Mouse (Mus musculus) midbrain, embryonic 10.5 days (tissue): ENCODE results near the gene Laptm5. TPM values are rescaled to one million over a fixed set of nuclear protein-coding genes. Genes with fewer than 3 reads are reported as not detected.

Experiments used
- DNase-seq: peaks from one replicate; pipeline ENCODE4 v3.0.0-alpha.2; 2017; ENCODE audit warnings: low spot score
- H3K27ac ChIP-seq: fragments of 300-500 bp; sonication (generic); replicated peaks from 2 replicates; pipeline ENCODE4 v1.5.1; 2016; ENCODE audit warnings: mild to moderate bottlenecking
- H3K27me3 ChIP-seq: fragments of 300-500 bp; sonication (generic); 2 replicates; pipeline ENCODE4 v1.6.1; 2016; ENCODE audit warnings: low read depth, mild to moderate bottlenecking; ENCODE audit not compliant: poor library complexity, severe bottlenecking
- H3K36me3 ChIP-seq: fragments of 300-500 bp; sonication (generic); 2 replicates; pipeline ENCODE4 v1.6.1; 2016; ENCODE audit warnings: mild to moderate bottlenecking, moderate library complexity
- H3K4me1 ChIP-seq: fragments of 300-500 bp; sonication (generic); 2 replicates; pipeline ENCODE4 v1.6.1; 2016
- H3K4me3 ChIP-seq: fragments of 300-500 bp; sonication (generic); 2 replicates; pipeline ENCODE4 v1.5.1; 2016; ENCODE audit warnings: mild to moderate bottlenecking, moderate library complexity
- H3K9me3 ChIP-seq: fragments of 300-500 bp; sonication (generic); replicated peaks from 2 replicates; pipeline ENCODE4 v1.6.1; 2016; ENCODE audit warnings: mild to moderate bottlenecking
- WGBS: fragments of 180-500 bp; shearing (Covaris S2); methylation state at CpG from one replicate; pipeline ENCODE4 v1.1.7; 2016; 5-methylcytosine and 5-hydroxymethylcytosine counted together
- polyA plus RNA-seq: library from polyadenylated mRNA; unstranded; fragments of >200 nt; fragmentation: Nextera tagmentation; extraction: Ambion mirVana; gene quantifications from 2 replicates; pipeline ENCODE4 v1.2.1, GENCODE M21; 2016

Laptm5 gene
- polyA plus RNA-seq, 1 experiment from 2014 or later = 16.7 TPM

DNA sequence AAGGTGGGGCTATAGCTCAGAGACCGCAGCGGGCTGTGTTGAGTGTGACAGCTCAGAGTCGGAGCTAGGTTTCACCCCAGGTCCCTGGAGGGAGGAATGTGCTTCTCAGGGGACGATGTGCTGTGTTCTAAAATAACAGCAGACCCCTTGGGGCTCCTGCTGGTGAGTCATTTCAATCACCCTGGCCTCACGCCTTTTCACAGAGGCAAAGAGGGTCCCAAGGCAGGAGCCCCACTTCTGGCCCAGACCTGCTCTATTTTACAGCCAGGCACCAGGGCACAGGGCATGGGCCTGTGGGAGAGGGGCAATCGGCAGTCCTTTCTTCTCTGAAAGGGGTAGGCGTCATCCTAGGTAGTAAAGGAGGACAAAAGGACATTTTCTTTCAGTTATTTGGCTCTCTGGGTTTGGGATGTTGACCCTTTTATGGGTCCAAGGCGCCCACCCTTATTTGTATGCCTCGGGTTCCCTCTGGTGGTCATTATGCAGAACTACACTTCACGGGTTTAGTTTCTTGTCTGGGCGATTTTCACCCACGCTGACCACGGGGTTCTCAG lies 34.2 kb downstream of the Laptm5 start:
- Histone ChIP-seq H3K9me3 (no peaks in the 10 kb centered on the region), H3K27ac (peak overlapping the region; percentile 61), H3K4me3 (no peak overlapping the region), H3K36me3 (no peaks in the 10 kb centered on the region), H3K27me3 (peaks cover 22% of the 10 kb centered on the region), H3K4me1 (peaks cover 9% of the 10 kb centered on the region)
- 25% methylated on average over 13 of the region's 13 CpGs for WGBS
- DNase-seq = peak; percentile 39

DNA sequence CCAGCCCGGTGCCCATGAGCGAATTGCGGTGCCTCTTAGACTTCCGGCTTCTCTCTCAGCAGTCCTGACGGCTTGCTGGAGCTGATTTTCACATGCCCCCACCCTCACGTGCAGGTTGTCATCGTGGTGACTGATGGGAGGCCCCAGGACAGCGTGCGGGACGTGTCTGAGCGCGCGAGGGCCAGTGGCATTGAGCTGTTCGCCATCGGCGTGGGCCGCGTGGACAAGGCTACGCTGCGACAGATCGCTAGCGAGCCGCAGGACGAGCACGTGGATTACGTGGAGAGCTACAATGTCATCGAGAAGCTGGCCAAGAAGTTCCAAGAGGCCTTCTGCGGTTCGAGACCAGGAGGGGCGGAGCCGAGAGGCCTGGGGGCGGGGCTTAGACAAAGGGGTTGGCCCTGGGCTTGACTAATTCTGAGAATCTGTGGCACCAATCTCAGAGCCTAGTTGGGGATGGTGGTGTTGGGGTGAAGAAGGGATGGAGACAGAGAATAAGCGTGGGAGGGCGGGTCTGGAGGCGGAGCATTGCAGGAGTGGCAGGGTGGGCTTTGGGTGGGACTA lies 37.0 kb downstream of the Laptm5 start:
- Histone ChIP-seq H3K9me3 (no peaks in the 10 kb centered on the region), H3K27me3 (peaks cover 12% of the 10 kb centered on the region), H3K4me1 (peaks cover 9% of the 10 kb centered on the region), H3K36me3 (no peaks in the 10 kb centered on the region), H3K27ac (no peak overlapping the region), H3K4me3 (no peak overlapping the region)
- 84% methylated on average over 35 of the region's 35 CpGs for WGBS
- no peak for DNase-seq

DNA sequence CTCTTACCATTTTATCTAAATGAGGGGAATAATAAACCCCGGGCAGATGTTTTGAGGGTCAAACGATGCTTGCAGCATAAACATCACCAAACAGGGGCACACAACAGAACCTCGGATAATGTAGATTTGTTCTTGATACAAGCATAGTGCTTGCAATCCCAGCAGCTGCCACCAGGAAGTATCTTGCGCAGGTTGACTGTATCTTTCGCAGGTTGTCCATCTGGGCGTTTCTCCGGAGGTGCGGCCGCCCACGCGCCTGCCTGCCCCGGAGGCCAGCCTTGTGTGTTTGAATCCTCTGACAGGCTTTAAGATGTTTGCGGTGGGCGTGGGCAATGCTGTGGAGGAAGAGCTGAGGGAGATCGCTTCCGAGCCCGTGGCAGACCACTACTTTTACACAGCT lies 39.6 kb downstream of the Laptm5 start:
- 52% methylated on average over 17 of the region's 17 CpGs for WGBS
- peak; percentile 24 for DNase-seq
- Histone ChIP-seq H3K4me1 (peaks cover 4% of the 10 kb centered on the region; the same call in 1 of the 2 replicates), H3K4me3 (no peak overlapping the region), H3K27me3 (peaks cover 3% of the 10 kb centered on the region; the same call in 1 of the 2 replicates), H3K9me3 (no peaks in the 10 kb centered on the region), H3K36me3 (no peaks in the 10 kb centered on the region), H3K27ac (no peak overlapping the region)

DNA sequence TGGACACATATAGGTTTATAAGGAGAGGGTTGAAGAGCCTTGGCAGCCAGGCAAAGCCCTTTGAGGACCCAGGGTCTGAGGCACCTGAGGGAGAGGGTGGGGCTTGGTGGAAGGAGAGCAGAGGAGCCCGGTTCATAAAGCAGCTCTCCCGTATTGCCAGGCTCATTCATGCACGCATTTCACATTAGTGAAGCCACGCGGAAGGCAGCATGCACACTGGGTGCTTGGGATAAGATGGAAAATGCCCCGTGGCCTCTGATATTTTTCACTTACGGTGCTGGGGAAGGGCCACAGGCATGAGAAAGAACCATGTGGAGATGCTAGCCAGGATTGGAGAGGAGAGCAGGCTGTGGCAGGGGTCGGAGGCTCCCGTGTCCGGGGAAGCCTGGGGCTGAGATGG lies 44.2 kb downstream of the Laptm5 start:
- H3K27me3 ChIP-seq = peaks cover 4% of the 10 kb centered on the region
- H3K4me3 ChIP-seq = no peak overlapping the region
- H3K36me3 ChIP-seq = no peaks in the 10 kb centered on the region
- H3K4me1 ChIP-seq = peaks cover 13% of the 10 kb centered on the region; the same call in 1 of the 2 replicates
- DNase-seq = no peak
- H3K27ac ChIP-seq = no peak overlapping the region
- 77% methylated on average over 10 of the region's 10 CpGs for WGBS
- no peaks in the 10 kb centered on the region for H3K9me3 ChIP-seq

DNA sequence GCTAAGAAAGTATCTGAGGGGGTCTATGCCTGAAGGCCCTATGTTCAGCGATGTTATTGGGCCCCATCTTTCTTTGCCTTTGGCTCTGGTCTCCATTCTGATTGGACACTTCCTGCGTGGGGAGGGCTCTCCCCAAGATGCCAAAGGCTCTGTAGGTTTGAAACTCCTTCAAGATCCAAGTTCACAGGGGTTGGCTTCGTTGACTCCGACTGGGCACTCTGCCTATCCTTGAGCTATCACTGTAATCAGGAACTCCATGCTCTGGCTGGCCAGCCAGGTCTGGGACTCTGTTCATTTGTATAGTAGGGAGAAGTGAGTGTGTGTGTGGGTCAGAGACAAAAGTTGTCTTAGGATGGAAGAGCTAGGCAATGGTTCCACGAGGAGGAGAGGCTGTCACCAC lies 45.9 kb downstream of the Laptm5 start:
- H3K27me3 ChIP-seq = peaks cover 4% of the 10 kb centered on the region; the same call in 1 of the 2 replicates
- DNase-seq = no peak
- peaks cover 13% of the 10 kb centered on the region; the same call in 1 of the 2 replicates for H3K4me1 ChIP-seq
- H3K9me3 ChIP-seq = no peaks in the 10 kb centered on the region
- 75% methylated on average over 5 of the region's 5 CpGs for WGBS
- no peak overlapping the region for H3K4me3 ChIP-seq
- no peaks in the 10 kb centered on the region for H3K36me3 ChIP-seq
- no peak overlapping the region for H3K27ac ChIP-seq

DNA sequence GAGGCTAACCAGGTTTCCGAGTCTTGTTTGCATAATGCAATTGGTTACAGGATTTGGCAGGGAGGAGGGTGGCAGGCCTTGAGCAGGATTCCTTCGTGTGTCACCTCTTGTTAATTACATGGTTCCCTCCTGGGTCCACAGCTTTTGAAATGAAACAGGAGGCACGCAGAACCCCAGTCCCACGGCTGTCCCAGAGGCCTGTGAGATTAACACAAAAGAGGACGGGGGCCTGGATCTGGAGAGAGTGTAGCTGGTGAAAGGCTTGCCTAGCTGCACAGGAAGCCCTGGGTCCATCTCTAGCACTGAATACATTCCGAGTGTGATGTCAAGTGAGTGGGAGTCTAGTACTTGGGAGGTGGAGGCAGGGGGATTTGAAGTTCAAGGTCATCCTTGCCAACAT lies 46.8 kb downstream of the Laptm5 start:
- Histone ChIP-seq H3K36me3 (no peaks in the 10 kb centered on the region), H3K4me1 (peaks cover 13% of the 10 kb centered on the region; the same call in 1 of the 2 replicates), H3K27me3 (peaks cover 4% of the 10 kb centered on the region; the same call in 1 of the 2 replicates), H3K27ac (no peak overlapping the region), H3K9me3 (no peaks in the 10 kb centered on the region), H3K4me3 (no peak overlapping the region)
- 65% methylated on average over 6 of the region's 6 CpGs for WGBS
- no peak for DNase-seq

DNA sequence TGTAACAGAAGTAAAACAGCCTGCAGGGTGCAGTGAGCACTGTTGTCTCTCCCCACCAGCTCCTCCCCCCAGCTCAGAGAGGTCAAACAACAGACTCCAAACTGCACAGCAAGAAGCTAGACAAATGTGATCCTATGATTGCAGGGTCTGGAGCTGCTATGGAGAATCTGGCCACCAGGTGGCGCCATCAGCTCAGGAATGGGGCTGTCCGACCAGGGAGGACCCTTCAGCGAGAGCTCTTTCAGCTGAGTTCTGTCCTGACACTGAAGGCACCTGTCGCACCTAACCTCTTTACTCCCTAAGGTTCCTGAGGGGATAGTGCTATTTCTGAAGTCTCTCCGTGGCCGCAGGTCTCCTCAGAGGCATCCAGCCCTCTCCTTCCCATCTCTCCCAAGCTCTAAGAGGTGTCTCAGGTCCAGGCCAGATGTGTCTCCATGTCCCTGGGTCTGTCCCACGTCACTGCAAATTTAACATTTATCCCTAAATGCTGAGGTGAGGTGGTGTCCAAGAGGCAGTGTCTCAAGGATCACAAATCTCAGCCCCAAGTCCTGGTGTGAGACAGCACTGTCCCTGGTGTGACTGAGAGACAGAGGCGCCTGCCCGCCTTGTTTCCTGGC lies 47.3 kb downstream of the Laptm5 start:
- no peaks in the 10 kb centered on the region for H3K9me3 ChIP-seq
- 35% methylated on average over 9 of the region's 9 CpGs for WGBS
- no peak overlapping the region for H3K27ac ChIP-seq
- DNase-seq = peak; percentile 87
- peaks cover 13% of the 10 kb centered on the region; the same call in 1 of the 2 replicates for H3K4me1 ChIP-seq
- peaks cover 4% of the 10 kb centered on the region; the same call in 1 of the 2 replicates for H3K27me3 ChIP-seq
- no peaks in the 10 kb centered on the region for H3K36me3 ChIP-seq
- H3K4me3 ChIP-seq = no peak overlapping the region

DNA sequence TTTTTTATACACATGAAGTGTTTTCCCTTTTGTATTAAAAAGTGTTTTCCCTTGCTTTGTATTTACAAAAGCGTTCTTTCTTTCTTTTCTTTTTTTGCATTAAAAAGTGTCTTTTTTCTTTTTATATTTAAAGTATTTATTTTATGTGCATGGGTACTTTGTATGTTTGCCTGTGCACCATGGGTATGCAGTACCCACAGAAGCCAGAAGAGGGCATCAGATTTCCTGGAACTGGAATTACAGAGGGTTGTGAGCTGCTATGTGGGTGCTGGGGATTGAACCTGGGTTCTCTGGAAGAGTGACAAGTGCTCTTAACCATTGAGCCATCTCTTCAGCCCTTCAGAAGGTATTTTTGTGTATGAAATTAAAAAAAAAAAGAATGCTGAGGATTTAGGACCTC lies 58.4 kb downstream of the Laptm5 start:
- 88% methylated on average over 1 of the region's 1 CpGs for WGBS
- Histone ChIP-seq H3K9me3 (peaks cover 19% of the 10 kb centered on the region; the same call in 1 of the 2 replicates), H3K36me3 (no peaks in the 10 kb centered on the region), H3K27ac (no peak overlapping the region), H3K4me3 (no peak overlapping the region), H3K4me1 (peaks cover 17% of the 10 kb centered on the region), H3K27me3 (no peaks in the 10 kb centered on the region)
- DNase-seq = no peak

DNA sequence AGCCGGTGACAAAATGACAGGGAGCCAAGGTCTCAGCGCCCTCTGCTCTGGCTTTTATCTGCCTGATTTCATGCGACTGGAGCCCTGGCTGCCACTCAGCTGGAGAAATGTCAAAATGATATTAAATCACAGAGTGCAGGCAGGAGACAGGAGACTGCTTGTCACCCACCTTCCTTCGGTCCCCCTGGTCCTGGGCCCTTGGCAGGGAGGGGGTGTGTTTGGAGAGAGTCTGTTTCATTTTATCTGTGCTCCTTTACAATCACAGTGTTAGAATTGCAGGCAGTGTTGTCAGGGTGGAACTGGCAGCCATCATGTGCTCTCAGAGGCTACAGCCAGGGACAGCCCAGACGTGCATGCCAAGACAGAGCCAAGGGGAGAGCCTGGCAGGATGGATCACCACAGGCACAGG lies 59.5 kb downstream of the Laptm5 start:
- no peak for DNase-seq
- Histone ChIP-seq H3K27me3 (no peaks in the 10 kb centered on the region), H3K9me3 (peaks cover 19% of the 10 kb centered on the region; the same call in 1 of the 2 replicates), H3K27ac (0 out of 2 replicates have a peak overlapping the region, but pooled peaks have one; percentile 38), H3K4me1 (peaks cover 9% of the 10 kb centered on the region), H3K4me3 (no peak overlapping the region), H3K36me3 (no peaks in the 10 kb centered on the region)
- 91% methylated on average over 5 of the region's 5 CpGs for WGBS

DNA sequence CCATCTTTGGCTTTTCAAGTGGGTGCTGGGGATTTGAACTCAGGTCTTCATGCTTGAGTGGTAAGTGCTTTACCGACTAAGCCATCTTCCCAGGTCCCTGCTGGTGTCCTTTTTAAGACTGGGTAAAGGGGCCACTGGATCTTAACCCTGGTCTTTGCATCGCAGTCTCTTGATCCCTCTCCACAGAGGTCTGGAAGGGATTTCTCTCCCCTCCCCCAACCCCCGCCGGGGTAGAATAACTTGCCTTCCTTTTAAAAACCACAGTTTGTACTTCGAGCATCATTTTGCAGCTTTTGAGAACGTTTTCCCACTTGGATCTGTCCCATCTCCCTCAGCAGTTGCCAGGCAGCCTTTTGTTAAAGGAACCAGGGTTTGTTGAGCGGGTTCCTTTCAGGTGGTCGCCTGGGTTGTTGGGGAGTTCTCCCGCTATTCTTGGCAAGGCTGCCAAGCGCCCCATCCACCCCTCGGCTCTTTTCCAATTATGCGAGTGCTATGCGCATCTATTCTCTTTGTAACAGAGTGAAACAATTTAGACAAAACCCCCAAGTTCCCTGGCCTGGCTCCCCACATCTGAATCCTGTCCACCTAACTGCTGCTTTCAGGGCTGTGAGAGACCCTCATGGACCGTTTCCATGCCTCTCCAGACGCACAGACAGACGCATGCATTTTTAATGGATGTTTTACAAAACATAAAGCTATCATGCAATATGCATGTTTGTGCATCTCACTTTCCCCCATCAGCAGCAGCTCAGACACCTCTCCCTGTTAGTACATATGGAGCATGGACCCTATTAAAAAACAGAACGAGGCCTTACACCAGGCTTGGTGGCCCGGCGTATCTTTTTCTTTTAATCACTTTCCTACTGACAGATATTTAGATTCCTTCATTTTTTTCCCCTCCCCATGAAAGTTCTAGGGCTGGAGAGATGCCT lies 60.7 kb downstream of the Laptm5 start:
- Histone ChIP-seq H3K27ac (no peak overlapping the region), H3K36me3 (no peaks in the 10 kb centered on the region), H3K27me3 (peaks cover 4% of the 10 kb centered on the region; the same call in 1 of the 2 replicates), H3K4me3 (no peak overlapping the region), H3K9me3 (peaks cover 19% of the 10 kb centered on the region; the same call in 1 of the 2 replicates), H3K4me1 (peaks cover 8% of the 10 kb centered on the region; the same call in 1 of the 2 replicates)
- DNase-seq = no peak
- 68% methylated on average over 19 of the region's 19 CpGs for WGBS

DNA sequence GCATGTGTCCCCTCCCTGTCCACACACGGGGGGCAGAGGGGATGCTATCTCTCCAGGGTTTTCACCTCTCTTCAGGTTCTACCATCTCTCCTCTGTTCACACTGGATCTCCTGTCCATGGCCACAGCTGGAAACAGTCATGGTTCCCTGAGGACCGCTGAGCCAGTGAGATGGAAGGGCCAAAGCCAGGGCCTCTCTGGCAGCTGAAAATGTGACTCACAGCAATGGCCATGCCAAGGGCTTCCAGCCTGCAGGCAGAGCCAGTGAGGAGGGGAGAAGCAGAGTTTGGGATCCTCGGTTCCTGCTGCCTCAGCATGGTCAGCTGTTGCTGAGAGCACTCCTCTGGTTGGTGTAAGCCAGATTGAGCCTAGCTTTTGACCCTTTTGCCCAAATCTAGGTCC lies 66.1 kb downstream of the Laptm5 start:
- 82% methylated on average over 3 of the region's 3 CpGs for WGBS
- no peaks in the 10 kb centered on the region for H3K9me3 ChIP-seq
- no peak for DNase-seq
- 0 out of 2 replicates have a peak, but pooled peaks cover 3% of the 10 kb centered on the region for H3K4me1 ChIP-seq
- 0 out of 2 replicates have a peak overlapping the region, but pooled peaks have one; percentile 3 for H3K27ac ChIP-seq
- no peaks in the 10 kb centered on the region for H3K36me3 ChIP-seq
- no peak overlapping the region for H3K4me3 ChIP-seq
- peaks cover 7% of the 10 kb centered on the region; the same call in 1 of the 2 replicates for H3K27me3 ChIP-seq
